Mouse (Mus musculus): ENCODE measurements around the gene Eln.

GRCm38 (mm10) chr5:134734072-134734471 lies 13.1 kb downstream of the Eln start:
- no peak for TF ChIP-seq POLR2A (IDR thresholded peaks at IDR 0.05; ENCODE audit: borderline replicate concordance, control insufficient read depth, low read depth, low read length)
- TF ChIP-seq CTCF (IDR thresholded peaks at IDR 0.05; ENCODE audit: control insufficient read depth, insufficient read depth, low read length) = no peak
